Mouse (Mus musculus): ENCODE results near the gene Cypt14. TPM values are rescaled to one million over a fixed set of nuclear protein-coding genes. Genes with fewer than 3 reads are reported as not detected.

The Cypt14 gene
- polyA plus RNA-seq (2017; shearing (Covaris generic)): not detected

GRCm38 (mm10) chrX:39863504-39863903 lies at the start of gene Cypt14:
TSS of gene Cypt14 (minus strand) at chrX:39863604.

